Mouse (Mus musculus): ENCODE results near the gene Flot1. TPM values are rescaled to one million over a fixed set of nuclear protein-coding genes. Genes with fewer than 3 reads are reported as not detected.

Gene Flot1
- polyA plus RNA-seq, 1 experiment from 2014 or later = 104 TPM

GRCm38 (mm10) chr17:35785140-35785539, 37.9 kb upstream of the Flot1 start:
- Histone ChIP-seq H3K9me3 (replicated peaks; ENCODE audit: control insufficient read depth, low read length, poor library complexity, severe bottlenecking) (no peaks in the 10 kb centered on the region), H3K27me3 (ENCODE audit: control insufficient read depth, insufficient read depth, low read depth, low read length) (no peaks in the 10 kb centered on the region), H3K4me2 (ENCODE audit: low read length) (no peak overlapping the region), H3K36me3 (ENCODE audit: control insufficient read depth, insufficient read depth, low read length) (no peaks in the 10 kb centered on the region), H3K9ac (ENCODE audit: low read depth, low read length) (no peak overlapping the region), H3K27ac (ENCODE audit: low read length) (no peak overlapping the region), H3K4me1 (ENCODE audit: control insufficient read depth, insufficient read depth, low read length) (no peaks in the 10 kb centered on the region), H3K4me3 (ENCODE audit: low read depth, low read length) (no peak overlapping the region)
- 87% methylated on average over 4 of the region's 4 CpGs for WGBS
- no peak for ATAC-seq

- H3K27me3 ChIP-seq (ENCODE audit: control insufficient read depth, insufficient read depth, low read depth, low read length) = no peaks in the 10 kb centered on the region
- H3K9me3 ChIP-seq (replicated peaks; ENCODE audit: control insufficient read depth, low read length, poor library complexity, severe bottlenecking) = no peaks in the 10 kb centered on the region
- ATAC-seq = no peak
- no peak overlapping the region for H3K27ac ChIP-seq (ENCODE audit: low read length)
- no peak overlapping the region for H3K4me2 ChIP-seq (ENCODE audit: low read length)
- H3K9ac ChIP-seq (ENCODE audit: low read depth, low read length) = no peak overlapping the region
- no peaks in the 10 kb centered on the region for H3K4me1 ChIP-seq (ENCODE audit: control insufficient read depth, insufficient read depth, low read length)
- H3K36me3 ChIP-seq (ENCODE audit: control insufficient read depth, insufficient read depth, low read length) = no peaks in the 10 kb centered on the region
- no peak overlapping the region for H3K4me3 ChIP-seq (ENCODE audit: low read depth, low read length)
Measured at GRCm38 (mm10) chr17:35787493-35787892, 35.5 kb upstream of the Flot1 start.

GRCm38 (mm10) chr17:35788025-35788424, 35.0 kb upstream of the Flot1 start:
- no peaks in the 10 kb centered on the region for H3K4me1 ChIP-seq (ENCODE audit: control insufficient read depth, insufficient read depth, low read length)
- H3K36me3 ChIP-seq (ENCODE audit: control insufficient read depth, insufficient read depth, low read length) = no peaks in the 10 kb centered on the region
- no peak overlapping the region for H3K9ac ChIP-seq (ENCODE audit: low read depth, low read length)
- ATAC-seq = no peak
- no peak overlapping the region for H3K27ac ChIP-seq (ENCODE audit: low read length)
- 82% methylated on average over 3 of the region's 3 CpGs for WGBS
- H3K4me3 ChIP-seq (ENCODE audit: low read depth, low read length) = no peak overlapping the region
- H3K4me2 ChIP-seq (ENCODE audit: low read length) = no peak overlapping the region
- H3K27me3 ChIP-seq (ENCODE audit: control insufficient read depth, insufficient read depth, low read depth, low read length) = no peaks in the 10 kb centered on the region
- H3K9me3 ChIP-seq (replicated peaks; ENCODE audit: control insufficient read depth, low read length, poor library complexity, severe bottlenecking) = no peaks in the 10 kb centered on the region

GRCm38 (mm10) chr17:35790933-35791332, 32.1 kb upstream of the Flot1 start:
- WGBS = 87% methylated on average over 4 of the region's 4 CpGs
- ATAC-seq = no peak
- Histone ChIP-seq H3K27me3 (ENCODE audit: control insufficient read depth, insufficient read depth, low read depth, low read length) (no peaks in the 10 kb centered on the region), H3K9ac (ENCODE audit: low read depth, low read length) (no peak overlapping the region), H3K4me1 (ENCODE audit: control insufficient read depth, insufficient read depth, low read length) (no peaks in the 10 kb centered on the region), H3K9me3 (replicated peaks; ENCODE audit: control insufficient read depth, low read length, poor library complexity, severe bottlenecking) (no peaks in the 10 kb centered on the region), H3K36me3 (ENCODE audit: control insufficient read depth, insufficient read depth, low read length) (no peaks in the 10 kb centered on the region), H3K4me2 (ENCODE audit: low read length) (no peak overlapping the region), H3K4me3 (ENCODE audit: low read depth, low read length) (no peak overlapping the region), H3K27ac (ENCODE audit: low read length) (no peak overlapping the region)

GRCm38 (mm10) chr17:35792837-35793236, 30.2 kb upstream of the Flot1 start:
- H3K36me3 ChIP-seq (ENCODE audit: control insufficient read depth, insufficient read depth, low read length) = no peaks in the 10 kb centered on the region
- 89% methylated on average over 2 of the region's 2 CpGs for WGBS
- H3K9ac ChIP-seq (ENCODE audit: low read depth, low read length) = no peak overlapping the region
- H3K9me3 ChIP-seq (replicated peaks; ENCODE audit: control insufficient read depth, low read length, poor library complexity, severe bottlenecking) = no peaks in the 10 kb centered on the region
- H3K4me1 ChIP-seq (ENCODE audit: control insufficient read depth, insufficient read depth, low read length) = no peaks in the 10 kb centered on the region
- H3K27ac ChIP-seq (ENCODE audit: low read length) = no peak overlapping the region
- no peak overlapping the region for H3K4me3 ChIP-seq (ENCODE audit: low read depth, low read length)
- H3K27me3 ChIP-seq (ENCODE audit: control insufficient read depth, insufficient read depth, low read depth, low read length) = no peaks in the 10 kb centered on the region
- ATAC-seq = no peak
- H3K4me2 ChIP-seq (ENCODE audit: low read length) = no peak overlapping the region

GRCm38 (mm10) chr17:35795099-35795498, 27.9 kb upstream of the Flot1 start:
- Histone ChIP-seq H3K4me1 (ENCODE audit: control insufficient read depth, insufficient read depth, low read length) (no peaks in the 10 kb centered on the region), H3K27me3 (ENCODE audit: control insufficient read depth, insufficient read depth, low read depth, low read length) (no peaks in the 10 kb centered on the region), H3K36me3 (ENCODE audit: control insufficient read depth, insufficient read depth, low read length) (no peaks in the 10 kb centered on the region), H3K4me2 (ENCODE audit: low read length) (no peak overlapping the region), H3K4me3 (ENCODE audit: low read depth, low read length) (no peak overlapping the region), H3K9me3 (replicated peaks; ENCODE audit: control insufficient read depth, low read length, poor library complexity, severe bottlenecking) (0 out of 2 replicates have a peak, but pooled peaks cover 3% of the 10 kb centered on the region), H3K9ac (ENCODE audit: low read depth, low read length) (no peak overlapping the region), H3K27ac (ENCODE audit: low read length) (no peak overlapping the region)
- WGBS = 55% methylated on average over 2 of the region's 2 CpGs
- no peak for ATAC-seq

GRCm38 (mm10) chr17:35795656-35796055, 27.4 kb upstream of the Flot1 start:
- H3K4me3 ChIP-seq (ENCODE audit: low read depth, low read length) = no peak overlapping the region
- H3K4me1 ChIP-seq (ENCODE audit: control insufficient read depth, insufficient read depth, low read length) = no peaks in the 10 kb centered on the region
- H3K27me3 ChIP-seq (ENCODE audit: control insufficient read depth, insufficient read depth, low read depth, low read length) = no peaks in the 10 kb centered on the region
- no peak overlapping the region for H3K4me2 ChIP-seq (ENCODE audit: low read length)
- H3K36me3 ChIP-seq (ENCODE audit: control insufficient read depth, insufficient read depth, low read length) = no peaks in the 10 kb centered on the region
- no peak overlapping the region for H3K9ac ChIP-seq (ENCODE audit: low read depth, low read length)
- no peak overlapping the region for H3K27ac ChIP-seq (ENCODE audit: low read length)
- no peak for ATAC-seq
- WGBS = 86% methylated on average over 6 of the region's 6 CpGs
- H3K9me3 ChIP-seq (replicated peaks; ENCODE audit: control insufficient read depth, low read length, poor library complexity, severe bottlenecking) = 0 out of 2 replicates have a peak, but pooled peaks cover 3% of the 10 kb centered on the region

GRCm38 (mm10) chr17:35796835-35797234, 26.2 kb upstream of the Flot1 start:
- H3K9me3 ChIP-seq (replicated peaks; ENCODE audit: control insufficient read depth, low read length, poor library complexity, severe bottlenecking) = 0 out of 2 replicates have a peak, but pooled peaks cover 3% of the 10 kb centered on the region
- H3K27ac ChIP-seq (ENCODE audit: low read length) = no peak overlapping the region
- no peak overlapping the region for H3K4me2 ChIP-seq (ENCODE audit: low read length)
- no peaks in the 10 kb centered on the region for H3K36me3 ChIP-seq (ENCODE audit: control insufficient read depth, insufficient read depth, low read length)
- ATAC-seq = no peak
- WGBS = 77% methylated on average over 5 of the region's 5 CpGs
- H3K9ac ChIP-seq (ENCODE audit: low read depth, low read length) = no peak overlapping the region
- no peaks in the 10 kb centered on the region for H3K27me3 ChIP-seq (ENCODE audit: control insufficient read depth, insufficient read depth, low read depth, low read length)
- H3K4me1 ChIP-seq (ENCODE audit: control insufficient read depth, insufficient read depth, low read length) = no peaks in the 10 kb centered on the region
- no peak overlapping the region for H3K4me3 ChIP-seq (ENCODE audit: low read depth, low read length)

- 73% methylated on average over 2 of the region's 2 CpGs for WGBS
Measured at GRCm38 (mm10) chr17:35800905-35801304, 22.1 kb upstream of the Flot1 start.

More at GRCm38 (mm10) chr17:35800905-35801304, 22.1 kb upstream of the Flot1 start:
- Histone ChIP-seq H3K4me3 (ENCODE audit: low read depth, low read length) (no peak overlapping the region), H3K4me1 (ENCODE audit: control insufficient read depth, insufficient read depth, low read length) (no peaks in the 10 kb centered on the region), H3K36me3 (ENCODE audit: control insufficient read depth, insufficient read depth, low read length) (no peaks in the 10 kb centered on the region), H3K9ac (ENCODE audit: low read depth, low read length) (no peak overlapping the region), H3K27me3 (ENCODE audit: control insufficient read depth, insufficient read depth, low read depth, low read length) (no peaks in the 10 kb centered on the region), H3K9me3 (replicated peaks; ENCODE audit: control insufficient read depth, low read length, poor library complexity, severe bottlenecking) (0 out of 2 replicates have a peak, but pooled peaks cover 3% of the 10 kb centered on the region), H3K4me2 (ENCODE audit: low read length) (no peak overlapping the region), H3K27ac (ENCODE audit: low read length) (no peak overlapping the region)
- no peak for ATAC-seq
